Mouse (Mus musculus): ENCODE measurements around the gene Nfkb2. TPM values are rescaled to one million over a fixed set of nuclear protein-coding genes. Genes with fewer than 3 reads are reported as not detected.

The Nfkb2 gene
- polyA plus RNA-seq, 2 experiments, result 9.7 to 22.2 TPM

DNA sequence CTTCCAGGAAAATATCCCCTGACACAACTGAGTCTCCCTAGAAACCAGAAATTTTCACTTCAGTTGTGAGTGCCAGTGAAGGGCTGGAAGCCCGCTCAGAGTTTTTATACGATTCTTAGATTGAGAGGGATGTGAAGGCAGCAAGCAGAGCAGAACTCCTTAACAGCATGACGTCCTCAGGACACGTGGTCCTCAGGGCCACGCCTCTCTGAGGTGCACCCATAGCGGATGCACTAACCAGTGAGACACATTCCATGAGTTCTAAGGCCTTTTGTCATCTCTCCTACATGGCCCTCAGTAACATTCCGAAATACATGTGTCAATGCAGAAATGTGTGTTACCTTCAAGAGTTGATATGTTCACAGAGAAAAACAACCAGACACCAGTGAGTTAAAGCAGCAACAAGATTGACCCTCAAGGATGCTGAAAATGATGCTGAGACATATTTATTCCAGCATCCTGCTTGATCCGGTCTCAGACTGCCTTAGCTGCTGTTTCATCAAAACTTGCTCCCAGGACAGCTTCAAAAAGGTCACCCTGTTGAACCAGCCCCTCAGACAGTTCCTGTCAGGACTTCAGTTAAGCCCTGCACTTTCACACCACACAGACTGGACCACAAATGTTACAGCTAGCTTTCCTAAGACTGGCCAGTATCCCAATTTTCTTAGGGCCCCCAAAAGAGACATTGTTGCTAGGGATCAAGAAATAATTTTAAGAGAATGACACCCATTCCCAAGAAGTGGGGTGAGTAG is 3.6 kb upstream of the Nfkb2 start:
- H3K27me3 ChIP-seq (ENCODE audit: control insufficient read depth, insufficient read depth, low read length), result no peaks in the 10 kb centered on the region
- DNase-seq (ENCODE audit: low spot score) (no peak), ATAC-seq (ENCODE audit: low FRiP score, low read depth) (no peak)

GRCm38 (mm10) chr19:46302551-46302950 is 1.6 kb upstream of the Nfkb2 start:
- Histone ChIP-seq H3K9ac (ENCODE audit: low read depth, low read length, severe bottlenecking) (no peak overlapping the region), H3K36me3 (ENCODE audit: control insufficient read depth, insufficient read depth, low read length) (peaks cover 5% of the 10 kb centered on the region), H3K27me3 (ENCODE audit: control insufficient read depth, insufficient read depth, low read length) (no peaks in the 10 kb centered on the region), H3K9me3 (ENCODE audit: control insufficient read depth, low read length) (no peaks in the 10 kb centered on the region), H3K27ac (replicated peaks; ENCODE audit: low read depth, low read length) (no peak overlapping the region), H3K4me1 (ENCODE audit: control insufficient read depth, insufficient read depth, low read length) (peaks cover 12% of the 10 kb centered on the region), H3K4me3 (replicated peaks; ENCODE audit: low read length) (no peak overlapping the region), H3K4me2 (replicated peaks; ENCODE audit: low read depth, low read length, severe bottlenecking) (no peak overlapping the region)
- no peak for TF ChIP-seq POLR2A (IDR thresholded peaks at IDR 0.05; ENCODE audit: borderline replicate concordance, extremely low read depth, insufficient read depth, insufficient read length)
- DNase-seq (ENCODE audit: low spot score), result no peak
- 87% methylated on average over 4 of the region's 4 CpGs for WGBS
- ATAC-seq (ENCODE audit: low FRiP score, low read depth), result no peak

More for the DNA sequence above, 3.6 kb upstream of the Nfkb2 start:
- Histone ChIP-seq H3K4me1 (ENCODE audit: control insufficient read depth, insufficient read depth, low read length) (peaks cover 5% of the 10 kb centered on the region; the same call in 1 of the 2 replicates), H3K27ac (replicated peaks; ENCODE audit: low read depth, low read length) (no peak overlapping the region), H3K36me3 (ENCODE audit: control insufficient read depth, insufficient read depth, low read length) (no peaks in the 10 kb centered on the region), H3K4me2 (replicated peaks; ENCODE audit: low read depth, low read length, severe bottlenecking) (no peak overlapping the region), H3K9ac (ENCODE audit: low read depth, low read length, severe bottlenecking) (no peak overlapping the region), H3K4me3 (replicated peaks; ENCODE audit: low read length) (no peak overlapping the region), H3K9me3 (ENCODE audit: control insufficient read depth, low read length) (no peaks in the 10 kb centered on the region)
- no peak for TF ChIP-seq POLR2A (IDR thresholded peaks at IDR 0.05; ENCODE audit: borderline replicate concordance, extremely low read depth, insufficient read depth, insufficient read length)
- 33% methylated on average over 8 of the region's 8 CpGs for WGBS

DNA sequence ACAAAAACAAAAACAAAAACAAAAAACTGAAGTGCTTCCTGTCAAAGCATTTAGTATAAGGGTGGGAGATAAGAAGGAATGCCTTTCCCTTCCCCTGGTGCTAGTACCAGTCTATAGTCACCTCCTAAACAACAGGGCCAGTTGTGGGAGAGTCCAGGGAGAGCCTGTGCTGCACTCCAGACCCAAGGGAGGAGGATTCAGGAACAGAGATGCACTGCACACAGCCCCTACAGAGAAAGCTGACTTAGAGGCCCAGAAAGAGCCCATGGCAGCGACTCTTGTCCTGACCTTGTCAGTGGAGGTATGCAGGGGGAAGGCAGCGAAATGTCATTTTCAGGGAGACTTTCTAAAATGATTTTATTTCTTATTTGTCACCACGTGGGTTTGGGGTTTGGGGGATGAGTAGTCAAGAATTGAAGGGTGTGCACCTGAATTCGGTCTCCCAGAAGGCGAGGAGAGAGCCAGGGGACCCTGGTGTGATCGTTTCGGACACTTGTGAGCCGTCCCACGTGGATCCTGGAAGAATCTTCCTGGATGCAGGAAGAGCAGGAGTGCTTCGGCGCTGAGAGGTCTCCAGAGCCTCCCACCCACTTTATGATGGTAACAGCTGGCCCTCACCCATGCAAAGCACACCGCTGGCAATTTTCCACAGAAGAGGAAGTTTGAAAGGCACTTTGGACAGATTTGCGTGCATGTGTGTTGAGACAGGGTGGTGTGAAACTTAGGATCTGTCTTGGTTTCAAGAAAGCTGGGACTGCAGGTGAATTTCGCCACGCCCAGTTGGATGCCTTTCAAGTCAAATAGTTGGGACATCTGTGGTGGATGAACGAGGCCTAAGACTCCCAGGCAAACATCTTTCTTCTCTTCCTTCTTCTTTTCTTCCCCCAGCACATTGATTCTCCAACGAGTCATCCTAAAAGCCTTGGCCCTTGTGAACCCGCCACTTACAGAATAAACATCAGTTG is 587 bp upstream of the Nfkb2 start:
- no peaks in the 10 kb centered on the region for H3K9me3 ChIP-seq (ENCODE audit: control insufficient read depth, low read length)
- DNase-seq (ENCODE audit: low spot score), result no peak
- WGBS, result 50% methylated on average over 18 of the region's 18 CpGs

GRCm38 (mm10) chr19:46304908-46305333 is 801 bp downstream of the Nfkb2 start:
- no peak for TF ChIP-seq POLR2A (IDR thresholded peaks at IDR 0.05; ENCODE audit: borderline replicate concordance, extremely low read depth, insufficient read depth, insufficient read length)
- H3K36me3 ChIP-seq (ENCODE audit: control insufficient read depth, insufficient read depth, low read length), result peaks cover 10% of the 10 kb centered on the region

More for the DNA sequence above, 587 bp upstream of the Nfkb2 start:
- Histone ChIP-seq H3K4me1 (ENCODE audit: control insufficient read depth, insufficient read depth, low read length) (peaks cover 13% of the 10 kb centered on the region), H3K36me3 (ENCODE audit: control insufficient read depth, insufficient read depth, low read length) (peaks cover 5% of the 10 kb centered on the region), H3K4me3 (replicated peaks; ENCODE audit: low read length) (peak overlapping the region; percentile 74), H3K27ac (replicated peaks; ENCODE audit: low read depth, low read length) (no peak overlapping the region), H3K4me2 (replicated peaks; ENCODE audit: low read depth, low read length, severe bottlenecking) (peak overlapping the region; percentile 98), H3K9ac (ENCODE audit: low read depth, low read length, severe bottlenecking) (peak overlapping the region; percentile 64; the same call in 1 of the 2 replicates), H3K27me3 (ENCODE audit: control insufficient read depth, insufficient read depth, low read length) (peaks cover 4% of the 10 kb centered on the region; the same call in 1 of the 2 replicates)
- ATAC-seq (ENCODE audit: low FRiP score, low read depth), result no peak
- TF ChIP-seq POLR2A (IDR thresholded peaks at IDR 0.05; ENCODE audit: borderline replicate concordance, extremely low read depth, insufficient read depth, insufficient read length), result no peak

More at GRCm38 (mm10) chr19:46304908-46305333, 801 bp downstream of the Nfkb2 start:
- Histone ChIP-seq H3K4me2 (replicated peaks; ENCODE audit: low read depth, low read length, severe bottlenecking) (peak overlapping the region; percentile 98), H3K9ac (ENCODE audit: low read depth, low read length, severe bottlenecking) (peak overlapping the region; percentile 64), H3K9me3 (ENCODE audit: control insufficient read depth, low read length) (no peaks in the 10 kb centered on the region), H3K4me3 (replicated peaks; ENCODE audit: low read length) (peak overlapping the region; percentile 74), H3K27me3 (ENCODE audit: control insufficient read depth, insufficient read depth, low read length) (peaks cover 7% of the 10 kb centered on the region; the same call in 1 of the 2 replicates), H3K27ac (replicated peaks; ENCODE audit: low read depth, low read length) (0 out of 2 replicates have a peak overlapping the region, but pooled peaks have one; percentile 67), H3K4me1 (ENCODE audit: control insufficient read depth, insufficient read depth, low read length) (peaks cover 17% of the 10 kb centered on the region)
- DNase-seq (ENCODE audit: low spot score), result no peak
- ATAC-seq (ENCODE audit: low FRiP score, low read depth), result peak; percentile 13; the same call in 1 of the 2 replicates
- under 1% methylated on average over 34 of the region's 34 CpGs for WGBS

Data from limb, embryonic 14.5 days (tissue).